Mouse (Mus musculus) limb, embryonic 14.5 days (tissue): ENCODE results near the gene Syna. TPM values are rescaled to one million over a fixed set of nuclear protein-coding genes. Genes with fewer than 3 reads are reported as not detected.
A peak's percentile ranks its signal among the peaks of the same experiment; 100 is the strongest.

ENCODE experiments used
- ATAC-seq: fragments of 200-750 bp; cut with Nextera tagmentation; 2 replicates; pipeline ENCODE4 v1.8.0; 2017; ENCODE audit warnings: low read depth, moderate number of reproducible peaks, moderate TSS enrichment; ENCODE audit not compliant: low FRiP score
- DNase-seq: peaks from one replicate; pipeline ENCODE4 v3.0.0-alpha.2; 2015; ENCODE audit warnings: low spot score
- H3K27ac ChIP-seq: fragments of 300-500 bp; sonication (generic); replicated peaks from 2 replicates; pipeline ENCODE4 v1.5.1; 2014; ENCODE audit warnings: low read depth, mild to moderate bottlenecking, low read length, moderate library complexity, mixed read lengths
- H3K27me3 ChIP-seq: fragments of 300-500 bp; sonication (generic); 2 replicates; pipeline ENCODE4 v1.6.1; 2014; ENCODE audit warnings: low read length, mixed read lengths; ENCODE audit not compliant: control insufficient read depth, insufficient read depth
- H3K36me3 ChIP-seq: fragments of 300-500 bp; sonication (generic); 2 replicates; pipeline ENCODE4 v1.6.1; 2014; ENCODE audit warnings: mild to moderate bottlenecking, low read length, moderate library complexity, mixed read lengths; ENCODE audit not compliant: control insufficient read depth, insufficient read depth
- H3K4me1 ChIP-seq: fragments of 300-500 bp; sonication (generic); 2 replicates; pipeline ENCODE4 v1.6.1; 2014; ENCODE audit warnings: antibody characterized with exemption, low read length, mixed read lengths; ENCODE audit not compliant: control insufficient read depth, insufficient read depth
- H3K4me2 ChIP-seq: fragments of 300-500 bp; sonication (generic); replicated peaks from 2 replicates; pipeline ENCODE4 v1.6.1; 2014; ENCODE audit warnings: low read depth, mild to moderate bottlenecking, low read length, moderate library complexity; ENCODE audit not compliant: severe bottlenecking
- H3K4me3 ChIP-seq: fragments of 300-500 bp; sonication (generic); replicated peaks from 2 replicates; pipeline ENCODE4 v1.5.1; 2014; ENCODE audit warnings: low read length
- H3K9ac ChIP-seq: fragments of 300-500 bp; sonication (generic); 2 replicates; pipeline ENCODE4 v1.6.1; 2014; ENCODE audit warnings: mild to moderate bottlenecking, low read depth, low read length, moderate library complexity; ENCODE audit not compliant: severe bottlenecking
- H3K9me3 ChIP-seq: fragments of 300-500 bp; sonication (generic); 2 replicates; pipeline ENCODE4 v1.6.1; 2016; ENCODE audit warnings: low read length; ENCODE audit not compliant: control insufficient read depth
- POLR2A ChIP-seq: fragments of 200-500 bp; IDR thresholded peaks from 2 replicates; pipeline ENCODE4 v1.8.0; 2012; ENCODE audit warnings: inconsistent platforms, mild to moderate bottlenecking, moderate library complexity, borderline replicate concordance; ENCODE audit not compliant: insufficient read depth, insufficient read length; ENCODE audit errors: extremely low read depth
- WGBS: fragments of 180-500 bp; shearing (Covaris S2); extraction: QIAGEN DNeasy Blood & Tissue Kit; methylation state at CpG from one replicate; pipeline ENCODE4 v1.1.7; 2014; 5-methylcytosine and 5-hydroxymethylcytosine counted together
- polyA plus RNA-seq, 2 experiments: library from polyadenylated mRNA; depleted of rRNA in 1 of 2; stranded (reverse) in 1 of 2; unstranded in 1 of 2; fragments of >200 nt; fragmentation: Nextera tagmentation in 1 of 2; extraction: Ambion mirVana in 1 of 2; gene quantifications; 2 replicates each; pipeline versions ENCODE4 v1.2.1 to v1.2.3; 2012 to 2014

The Syna gene
- polyA plus RNA-seq, 2 experiments: 0.21 to 0.38 TPM

GRCm38 (mm10) chr5:134541640-134542039 is 18.3 kb downstream of the Syna start:
- no peak for DNase-seq
- Histone ChIP-seq H3K4me1 (peaks cover 12% of the 10 kb centered on the region), H3K27ac (no peak overlapping the region), H3K4me3 (no peak overlapping the region), H3K9ac (no peak overlapping the region), H3K27me3 (no peaks in the 10 kb centered on the region), H3K4me2 (no peak overlapping the region), H3K9me3 (no peaks in the 10 kb centered on the region), H3K36me3 (0 out of 2 replicates have a peak, but pooled peaks cover 5% of the 10 kb centered on the region)
- 39% methylated on average over 7 of the region's 7 CpGs for WGBS
- TF ChIP-seq POLR2A: no peak
- no peak for ATAC-seq

GRCm38 (mm10) chr5:134540881-134541280 is 19.1 kb downstream of the Syna start:
- Histone ChIP-seq H3K4me3 (no peak overlapping the region), H3K27me3 (no peaks in the 10 kb centered on the region), H3K9ac (no peak overlapping the region), H3K36me3 (0 out of 2 replicates have a peak, but pooled peaks cover 5% of the 10 kb centered on the region), H3K9me3 (no peaks in the 10 kb centered on the region), H3K4me2 (no peak overlapping the region), H3K27ac (0 out of 2 replicates have a peak overlapping the region, but pooled peaks have one; percentile 9), H3K4me1 (peaks cover 12% of the 10 kb centered on the region)
- no peak for DNase-seq
- ATAC-seq: no peak
- 67% methylated on average over 6 of the region's 6 CpGs for WGBS
- no peak for TF ChIP-seq POLR2A

GRCm38 (mm10) chr5:134539891-134540290 is 20.1 kb downstream of the Syna start:
- H3K4me2 ChIP-seq: no peak overlapping the region
- H3K9me3 ChIP-seq: no peaks in the 10 kb centered on the region
- 4% methylated on average over 3 of the region's 3 CpGs for WGBS
- peaks cover 12% of the 10 kb centered on the region for H3K36me3 ChIP-seq
- H3K9ac ChIP-seq: peak overlapping the region; percentile 40
- ATAC-seq (peak; percentile 62), DNase-seq (peak; percentile 67)
- H3K4me3 ChIP-seq: no peak overlapping the region
- no peak for TF ChIP-seq POLR2A
- peak overlapping the region; percentile 80 for H3K27ac ChIP-seq
- peaks cover 12% of the 10 kb centered on the region for H3K4me1 ChIP-seq
- no peaks in the 10 kb centered on the region for H3K27me3 ChIP-seq

GRCm38 (mm10) chr5:134536036-134536435 is 23.9 kb downstream of the Syna start:
- no peak overlapping the region for H3K4me2 ChIP-seq
- no peaks in the 10 kb centered on the region for H3K27me3 ChIP-seq
- no peak overlapping the region for H3K4me3 ChIP-seq
- 86% methylated on average over 6 of the region's 6 CpGs for WGBS
- no peak for ATAC-seq
- no peak overlapping the region for H3K9ac ChIP-seq
- peaks cover 46% of the 10 kb centered on the region for H3K36me3 ChIP-seq
- no peak for DNase-seq
- no peaks in the 10 kb centered on the region for H3K9me3 ChIP-seq
- TF ChIP-seq POLR2A: no peak
- no peak overlapping the region for H3K27ac ChIP-seq
- H3K4me1 ChIP-seq: peaks cover 12% of the 10 kb centered on the region

GRCm38 (mm10) chr5:134532417-134532816 is 27.6 kb downstream of the Syna start:
- no peak for TF ChIP-seq POLR2A
- 97% methylated on average over 6 of the region's 6 CpGs for WGBS

GRCm38 (mm10) chr5:134531585-134531984 is 28.4 kb downstream of the Syna start:
- DNase-seq (no peak), ATAC-seq (no peak)
- no peak overlapping the region for H3K4me3 ChIP-seq
- 87% methylated on average over 9 of the region's 9 CpGs for WGBS
- no peaks in the 10 kb centered on the region for H3K9me3 ChIP-seq
- no peak overlapping the region for H3K4me2 ChIP-seq
- peaks cover 3% of the 10 kb centered on the region; the same call in 1 of the 2 replicates for H3K4me1 ChIP-seq
- no peak overlapping the region for H3K27ac ChIP-seq
- H3K36me3 ChIP-seq: peaks cover 47% of the 10 kb centered on the region
- H3K9ac ChIP-seq: no peak overlapping the region
- H3K27me3 ChIP-seq: no peaks in the 10 kb centered on the region
- TF ChIP-seq POLR2A: no peak

More at GRCm38 (mm10) chr5:134532417-134532816, 27.6 kb downstream of the Syna start:
- Histone ChIP-seq H3K36me3 (peaks cover 45% of the 10 kb centered on the region), H3K9ac (no peak overlapping the region), H3K27me3 (no peaks in the 10 kb centered on the region), H3K4me1 (peaks cover 3% of the 10 kb centered on the region; the same call in 1 of the 2 replicates), H3K4me2 (no peak overlapping the region), H3K27ac (no peak overlapping the region), H3K4me3 (no peak overlapping the region), H3K9me3 (no peaks in the 10 kb centered on the region)
- ATAC-seq (no peak), DNase-seq (no peak)
